Mouse (Mus musculus) forebrain, embryonic 12.5 days (tissue): ENCODE measurements around the gene Zfp280b. TPM values are rescaled to one million over a fixed set of nuclear protein-coding genes. Genes with fewer than 3 reads are reported as not detected.
A peak's percentile ranks its signal among the peaks of the same experiment; 100 is the strongest.

Experiments
- ATAC-seq: fragments of 200-750 bp; cut with Nextera tagmentation; 2 replicates; pipeline ENCODE4 v1.8.0; 2017; ENCODE audit warnings: moderate TSS enrichment; ENCODE audit not compliant: low FRiP score
- H3K27ac ChIP-seq: fragments of 300-500 bp; sonication (generic); 2 replicates; pipeline ENCODE4 v1.5.1; 2016; ENCODE audit warnings: mild to moderate bottlenecking
- H3K27me3 ChIP-seq: fragments of 300-500 bp; sonication (generic); 2 replicates; pipeline ENCODE4 v1.6.1; 2016; ENCODE audit warnings: mild to moderate bottlenecking
- H3K36me3 ChIP-seq: fragments of 300-500 bp; sonication (generic); replicated peaks from 2 replicates; pipeline ENCODE4 v1.6.1; 2016; ENCODE audit warnings: mild to moderate bottlenecking
- H3K4me1 ChIP-seq: fragments of 300-500 bp; sonication (generic); 2 replicates; pipeline ENCODE4 v1.6.1; 2016
- H3K4me2 ChIP-seq: fragments of 300-500 bp; sonication (generic); 2 replicates; pipeline ENCODE4 v1.6.1; 2016; ENCODE audit warnings: mild to moderate bottlenecking, moderate library complexity
- H3K4me3 ChIP-seq: fragments of 300-500 bp; sonication (generic); replicated peaks from 2 replicates; pipeline ENCODE4 v1.5.1; 2016; ENCODE audit warnings: mild to moderate bottlenecking
- H3K9ac ChIP-seq: fragments of 300-500 bp; sonication (generic); 2 replicates; pipeline ENCODE4 v1.6.1; 2016; ENCODE audit warnings: mild to moderate bottlenecking
- H3K9me3 ChIP-seq: fragments of 300-500 bp; sonication (generic); 2 replicates; pipeline ENCODE4 v1.6.1; 2016
- WGBS: fragments of 180-500 bp; shearing (Covaris S2); methylation state at CpG from one replicate; pipeline ENCODE4 v1.1.7; 2016; 5-methylcytosine and 5-hydroxymethylcytosine counted together
- polyA plus RNA-seq: library from polyadenylated mRNA; unstranded; fragments of >200 nt; fragmentation: Nextera tagmentation; extraction: Ambion mirVana; gene quantifications from 2 replicates; pipeline ENCODE4 v1.2.1, GENCODE M21; 2016

Gene Zfp280b
- polyA plus RNA-seq, 1 experiment from 2014 or later, result 26.7 TPM

DNA sequence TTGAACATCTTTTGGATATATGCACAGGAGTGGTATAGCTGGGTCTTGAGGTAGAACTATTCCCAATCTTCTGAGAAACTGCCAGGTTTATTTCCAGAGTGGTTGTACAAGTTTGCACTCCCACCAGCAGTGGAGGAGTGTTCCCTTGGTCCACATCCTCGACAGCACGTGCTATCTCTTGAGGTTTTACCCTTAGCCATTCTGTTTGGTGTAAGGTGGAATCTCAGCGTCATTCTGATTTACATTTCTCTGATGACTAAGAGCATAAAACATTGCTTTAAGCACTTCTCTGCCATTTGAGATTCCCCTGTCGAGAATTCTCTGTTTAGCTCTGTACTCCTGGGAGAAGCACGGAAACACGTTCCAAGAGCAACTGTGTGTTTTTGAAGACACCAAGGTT lies 19.5 kb upstream of the Zfp280b start:
- Histone ChIP-seq H3K4me1 (no peaks in the 10 kb centered on the region), H3K4me3 (no peak overlapping the region), H3K9me3 (no peaks in the 10 kb centered on the region), H3K4me2 (no peak overlapping the region), H3K27me3 (no peaks in the 10 kb centered on the region), H3K27ac (no peak overlapping the region), H3K9ac (no peak overlapping the region), H3K36me3 (no peaks in the 10 kb centered on the region)
- no peak for ATAC-seq
- 83% methylated on average over 6 of the region's 6 CpGs for WGBS

DNA sequence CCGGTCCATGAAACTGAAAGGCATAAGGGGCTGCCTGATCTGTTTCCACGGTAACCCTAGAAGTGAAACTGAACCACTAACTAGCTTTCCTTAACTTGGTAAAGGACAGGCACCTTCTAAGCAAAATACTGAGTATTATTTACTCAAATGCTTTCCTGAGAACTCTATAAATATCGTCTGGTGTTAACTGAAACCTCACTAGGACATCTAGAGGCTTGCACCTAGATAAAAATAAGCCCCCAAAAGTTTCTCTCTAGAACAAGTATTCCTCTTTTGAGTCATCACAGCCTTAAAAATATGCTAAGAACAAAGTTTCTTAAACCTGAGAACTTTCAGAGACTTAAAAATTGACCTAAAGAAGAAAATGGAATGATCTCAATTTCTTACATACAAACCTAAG lies 15.6 kb upstream of the Zfp280b start:
- 93% methylated on average over 3 of the region's 3 CpGs for WGBS
- Histone ChIP-seq H3K4me1 (no peaks in the 10 kb centered on the region), H3K4me3 (no peak overlapping the region), H3K36me3 (no peaks in the 10 kb centered on the region), H3K9ac (no peak overlapping the region), H3K9me3 (peaks cover 7% of the 10 kb centered on the region; the same call in 1 of the 2 replicates), H3K27ac (no peak overlapping the region), H3K27me3 (no peaks in the 10 kb centered on the region), H3K4me2 (no peak overlapping the region)
- ATAC-seq, result no peak

DNA sequence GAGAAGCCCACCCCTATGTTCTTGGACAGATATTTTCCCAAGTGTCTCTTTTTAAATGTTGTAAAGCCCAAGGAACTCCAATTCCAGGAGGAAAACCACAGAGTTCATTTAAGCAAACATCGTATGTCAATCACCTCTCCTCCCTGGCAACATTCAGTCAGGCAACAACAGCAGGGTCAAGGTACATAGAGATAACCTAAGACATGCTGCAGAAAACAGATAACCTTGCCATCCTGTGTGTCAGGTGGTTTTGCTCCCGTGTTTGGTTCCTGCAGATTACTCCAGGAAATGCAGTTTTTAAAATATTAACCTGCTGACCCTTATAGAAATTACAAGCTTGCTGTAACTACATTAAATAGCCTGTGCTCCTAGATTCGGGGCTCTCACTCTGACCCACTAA lies 10.7 kb upstream of the Zfp280b start:
- Histone ChIP-seq H3K4me1 (no peaks in the 10 kb centered on the region), H3K9me3 (peaks cover 11% of the 10 kb centered on the region), H3K9ac (no peak overlapping the region), H3K4me3 (no peak overlapping the region), H3K27me3 (no peaks in the 10 kb centered on the region), H3K27ac (no peak overlapping the region), H3K36me3 (no peaks in the 10 kb centered on the region), H3K4me2 (no peak overlapping the region)
- no peak for ATAC-seq
- WGBS, result 86% methylated on average over 3 of the region's 3 CpGs

DNA sequence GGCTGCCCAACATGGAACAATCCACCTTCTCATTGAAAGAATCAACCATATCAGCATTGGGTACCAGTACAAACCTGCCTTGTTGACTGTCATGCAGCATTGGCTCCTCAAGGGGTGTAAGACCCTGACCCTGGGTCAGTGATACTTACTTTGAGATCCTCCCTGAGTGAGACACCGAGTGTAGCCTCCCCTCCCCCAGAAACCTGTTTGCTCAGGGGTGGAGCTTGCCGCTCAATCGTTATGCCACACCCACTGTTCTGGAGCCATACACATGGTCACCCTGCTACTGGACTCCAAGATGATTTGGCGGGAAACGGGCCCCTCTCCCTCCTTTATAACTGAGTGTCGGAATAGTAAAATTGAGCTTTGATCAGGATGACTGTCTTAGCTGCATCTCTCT lies 8.5 kb upstream of the Zfp280b start:
- Histone ChIP-seq H3K27ac (no peak overlapping the region), H3K4me1 (no peaks in the 10 kb centered on the region), H3K9ac (no peak overlapping the region), H3K36me3 (no peaks in the 10 kb centered on the region), H3K4me2 (no peak overlapping the region), H3K4me3 (no peak overlapping the region), H3K9me3 (peaks cover 11% of the 10 kb centered on the region), H3K27me3 (no peaks in the 10 kb centered on the region)
- no peak for ATAC-seq
- 91% methylated on average over 6 of the region's 6 CpGs for WGBS

DNA sequence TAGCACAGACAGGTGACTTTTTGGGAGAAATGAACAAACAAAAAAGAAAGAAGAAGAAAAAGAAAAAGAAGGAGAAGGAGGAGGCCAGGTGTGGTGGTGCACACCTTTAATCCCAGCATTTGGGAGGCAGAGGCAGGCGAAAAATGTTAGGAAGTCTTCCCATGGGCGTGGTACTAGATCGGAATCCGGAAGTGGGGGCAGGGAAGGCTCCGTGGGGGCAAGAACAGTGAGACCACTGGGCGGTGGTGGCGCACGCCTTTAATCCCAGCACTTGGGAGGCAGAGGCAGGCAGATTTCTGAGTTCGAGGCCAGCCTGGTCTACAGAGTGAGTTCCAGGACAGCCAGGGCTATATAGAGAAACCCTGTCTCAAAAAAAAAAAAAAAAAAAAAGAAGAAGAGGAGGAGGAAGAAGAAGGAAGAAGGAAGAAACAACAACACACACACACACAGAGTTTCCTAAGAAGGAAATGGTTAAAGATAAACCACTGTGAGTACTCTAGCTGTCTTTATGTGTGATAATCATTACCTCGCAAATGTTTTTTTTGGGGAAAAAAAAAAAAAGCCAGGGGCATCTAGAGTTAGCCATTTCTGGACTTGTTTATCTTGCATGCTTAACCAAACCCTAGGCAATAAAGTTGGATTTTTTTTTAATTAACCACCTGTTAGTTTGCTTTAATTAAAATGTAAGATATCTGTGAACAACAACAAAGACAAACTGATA lies 6.8 kb upstream of the Zfp280b start:
- Histone ChIP-seq H3K9ac (no peak overlapping the region), H3K4me2 (no peak overlapping the region), H3K27me3 (no peaks in the 10 kb centered on the region), H3K4me1 (no peaks in the 10 kb centered on the region), H3K4me3 (no peak overlapping the region), H3K27ac (no peak overlapping the region), H3K9me3 (peaks cover 4% of the 10 kb centered on the region; the same call in 1 of the 2 replicates), H3K36me3 (no peaks in the 10 kb centered on the region)
- 95% methylated on average over 10 of the region's 10 CpGs for WGBS
- no peak for ATAC-seq

DNA sequence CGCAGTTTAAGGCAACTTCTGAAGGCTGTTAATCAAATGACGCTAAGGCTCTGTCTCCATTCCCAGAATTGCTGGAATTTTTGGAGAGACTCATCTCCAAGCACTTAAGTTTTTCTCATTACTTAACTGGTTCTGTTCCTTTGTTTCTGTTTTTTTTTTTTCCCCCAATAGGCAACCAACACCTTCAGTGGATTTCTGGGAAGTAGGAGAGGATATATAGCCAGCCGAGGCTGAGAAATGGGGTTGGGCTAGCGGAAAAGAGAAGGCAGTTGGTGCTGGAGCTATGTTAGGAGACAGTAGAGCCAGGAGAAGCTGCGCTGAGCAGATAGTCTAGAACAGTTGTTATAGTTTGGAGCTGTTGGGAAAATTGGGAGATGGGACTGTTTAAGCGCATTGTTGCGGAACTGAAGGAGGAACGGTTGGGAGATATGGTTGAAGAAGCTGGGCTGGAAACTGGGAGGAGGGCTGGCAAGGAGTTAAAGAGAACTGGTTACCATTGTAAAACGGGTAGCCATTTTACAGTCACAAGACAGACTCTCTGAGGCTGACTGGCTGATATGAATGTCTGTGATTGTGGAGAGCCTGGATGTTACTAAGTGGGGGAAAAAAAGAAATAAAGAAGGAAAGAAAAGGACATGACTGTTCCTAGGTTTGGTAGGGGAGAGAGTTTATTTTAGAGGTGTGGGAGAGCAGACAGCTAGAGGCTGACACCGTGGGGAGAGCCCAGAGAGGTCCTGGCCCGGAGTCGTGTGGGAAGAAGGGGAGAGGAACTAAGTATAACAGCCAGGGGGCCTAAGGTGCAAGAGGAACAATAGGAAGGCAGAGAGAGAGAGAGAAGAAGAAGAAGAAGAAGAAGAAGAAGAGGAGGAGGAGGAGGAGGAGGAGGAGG lies 5.1 kb upstream of the Zfp280b start:
- no peaks in the 10 kb centered on the region for H3K4me1 ChIP-seq
- no peak for ATAC-seq
- WGBS, result 68% methylated on average over 12 of the region's 12 CpGs

DNA sequence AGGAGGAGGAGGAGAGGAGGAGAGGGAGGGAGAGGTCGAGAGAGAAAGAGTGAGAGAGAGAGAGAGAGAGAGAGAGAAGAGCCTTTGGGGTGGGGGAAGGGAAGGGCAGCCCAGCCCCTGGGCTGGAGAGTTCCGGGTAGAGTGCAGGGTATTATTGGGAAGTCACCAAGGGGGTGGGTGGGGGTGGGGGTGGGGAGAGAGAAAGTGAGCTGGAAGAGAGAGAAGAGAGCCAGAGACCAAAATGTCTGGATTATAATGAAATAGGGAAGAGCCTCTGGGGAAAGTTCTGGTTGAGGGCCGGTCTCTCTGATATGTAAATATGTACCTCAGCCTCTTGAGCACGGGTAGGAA lies 4.5 kb upstream of the Zfp280b start:
- ATAC-seq, result no peak
- H3K4me3 ChIP-seq, result no peak overlapping the region
- no peaks in the 10 kb centered on the region for H3K36me3 ChIP-seq
- H3K27ac ChIP-seq, result no peak overlapping the region
- no peak overlapping the region for H3K4me2 ChIP-seq
- H3K9ac ChIP-seq, result no peak overlapping the region
- peaks cover 4% of the 10 kb centered on the region; the same call in 1 of the 2 replicates for H3K9me3 ChIP-seq
- peaks cover under 1% of the 10 kb centered on the region; the same call in 1 of the 2 replicates for H3K4me1 ChIP-seq
- 26% methylated on average over 3 of the region's 4 CpGs for WGBS
- H3K27me3 ChIP-seq, result no peaks in the 10 kb centered on the region

More for the DNA sequence above, 5.1 kb upstream of the Zfp280b start:
- no peak overlapping the region for H3K4me2 ChIP-seq
- no peak overlapping the region for H3K9ac ChIP-seq
- peaks cover 4% of the 10 kb centered on the region; the same call in 1 of the 2 replicates for H3K9me3 ChIP-seq
- H3K27ac ChIP-seq, result no peak overlapping the region
- H3K27me3 ChIP-seq, result no peaks in the 10 kb centered on the region
- no peak overlapping the region for H3K4me3 ChIP-seq
- H3K36me3 ChIP-seq, result no peaks in the 10 kb centered on the region

DNA sequence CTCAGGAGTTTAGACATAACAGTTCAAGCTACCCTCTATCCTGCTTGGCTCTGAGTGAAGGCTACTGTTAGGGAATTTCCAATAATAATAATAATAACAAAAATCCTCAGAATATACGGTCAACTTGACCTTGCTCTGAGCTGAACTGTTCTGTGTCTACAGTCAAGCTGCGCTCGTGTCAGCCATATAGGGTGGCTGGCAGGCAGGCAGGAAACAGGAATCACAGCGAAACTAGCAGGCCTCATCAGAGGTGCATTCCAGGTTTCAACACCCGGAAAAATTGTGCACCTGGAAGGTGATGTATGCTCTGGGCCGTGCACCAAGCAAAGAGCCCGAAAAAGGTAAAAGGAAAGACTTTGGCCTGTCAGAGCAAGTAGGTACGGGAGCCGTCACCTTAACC lies 4.1 kb upstream of the Zfp280b start:
- Histone ChIP-seq H3K4me3 (no peak overlapping the region), H3K9ac (no peak overlapping the region), H3K27ac (no peak overlapping the region), H3K4me1 (peaks cover 4% of the 10 kb centered on the region), H3K4me2 (no peak overlapping the region), H3K9me3 (peaks cover 4% of the 10 kb centered on the region; the same call in 1 of the 2 replicates), H3K36me3 (no peaks in the 10 kb centered on the region), H3K27me3 (no peaks in the 10 kb centered on the region)
- WGBS, result 72% methylated on average over 9 of the region's 9 CpGs
- ATAC-seq, result no peak

DNA sequence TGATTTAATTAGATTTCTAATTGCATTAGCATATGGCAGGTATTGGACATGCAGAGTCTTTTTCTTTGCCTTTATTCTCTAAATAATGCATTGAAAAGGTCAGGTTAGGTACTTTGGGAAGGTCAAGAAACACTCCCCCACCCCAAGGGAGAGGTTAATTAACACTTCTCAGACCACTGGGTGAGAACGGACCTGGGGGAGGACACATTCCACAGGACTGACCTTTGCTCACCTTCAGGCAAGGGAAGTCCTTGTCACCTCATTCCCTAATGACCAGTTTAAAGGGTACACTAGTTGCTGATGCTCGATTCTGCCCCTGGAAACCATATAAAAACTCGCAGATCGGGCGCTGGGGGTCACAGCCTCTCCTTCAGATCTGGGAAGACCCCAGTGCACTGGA lies 3.2 kb upstream of the Zfp280b start:
- no peak overlapping the region for H3K9ac ChIP-seq
- H3K36me3 ChIP-seq, result no peaks in the 10 kb centered on the region
- H3K4me1 ChIP-seq, result peaks cover 11% of the 10 kb centered on the region
- peaks cover 3% of the 10 kb centered on the region; the same call in 1 of the 2 replicates for H3K9me3 ChIP-seq
- no peaks in the 10 kb centered on the region for H3K27me3 ChIP-seq
- no peak overlapping the region for H3K4me2 ChIP-seq
- ATAC-seq, result no peak
- WGBS, result 47% methylated on average over 5 of the region's 5 CpGs
- no peak overlapping the region for H3K4me3 ChIP-seq
- no peak overlapping the region for H3K27ac ChIP-seq

DNA sequence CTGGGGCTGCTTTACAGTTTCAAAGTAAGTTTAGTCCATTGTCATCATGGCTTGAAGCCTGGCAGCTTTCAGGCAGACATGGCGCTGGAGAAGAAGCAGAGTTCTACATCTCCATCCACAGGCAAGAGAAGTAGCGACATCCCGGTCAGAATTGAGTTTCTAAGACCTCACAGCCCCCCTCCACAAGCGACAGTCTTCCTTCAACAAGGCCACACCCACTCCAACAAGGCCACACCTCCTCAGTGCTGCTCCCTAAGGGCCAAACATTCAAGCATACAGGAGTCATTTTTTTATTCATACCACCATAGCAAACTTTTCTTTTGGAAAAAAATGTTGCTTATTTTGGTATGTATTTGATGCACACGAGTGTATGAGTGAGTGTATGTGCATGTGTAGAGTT lies 2.0 kb upstream of the Zfp280b start:
- no peak overlapping the region for H3K27ac ChIP-seq
- no peak for ATAC-seq
- no peak overlapping the region for H3K4me3 ChIP-seq
- H3K9ac ChIP-seq, result no peak overlapping the region
- WGBS, result 64% methylated on average over 5 of the region's 5 CpGs
- H3K4me1 ChIP-seq, result peaks cover 11% of the 10 kb centered on the region
- no peaks in the 10 kb centered on the region for H3K9me3 ChIP-seq
- peaks cover 7% of the 10 kb centered on the region; the same call in 1 of the 2 replicates for H3K36me3 ChIP-seq
- no peaks in the 10 kb centered on the region for H3K27me3 ChIP-seq
- H3K4me2 ChIP-seq, result no peak overlapping the region

DNA sequence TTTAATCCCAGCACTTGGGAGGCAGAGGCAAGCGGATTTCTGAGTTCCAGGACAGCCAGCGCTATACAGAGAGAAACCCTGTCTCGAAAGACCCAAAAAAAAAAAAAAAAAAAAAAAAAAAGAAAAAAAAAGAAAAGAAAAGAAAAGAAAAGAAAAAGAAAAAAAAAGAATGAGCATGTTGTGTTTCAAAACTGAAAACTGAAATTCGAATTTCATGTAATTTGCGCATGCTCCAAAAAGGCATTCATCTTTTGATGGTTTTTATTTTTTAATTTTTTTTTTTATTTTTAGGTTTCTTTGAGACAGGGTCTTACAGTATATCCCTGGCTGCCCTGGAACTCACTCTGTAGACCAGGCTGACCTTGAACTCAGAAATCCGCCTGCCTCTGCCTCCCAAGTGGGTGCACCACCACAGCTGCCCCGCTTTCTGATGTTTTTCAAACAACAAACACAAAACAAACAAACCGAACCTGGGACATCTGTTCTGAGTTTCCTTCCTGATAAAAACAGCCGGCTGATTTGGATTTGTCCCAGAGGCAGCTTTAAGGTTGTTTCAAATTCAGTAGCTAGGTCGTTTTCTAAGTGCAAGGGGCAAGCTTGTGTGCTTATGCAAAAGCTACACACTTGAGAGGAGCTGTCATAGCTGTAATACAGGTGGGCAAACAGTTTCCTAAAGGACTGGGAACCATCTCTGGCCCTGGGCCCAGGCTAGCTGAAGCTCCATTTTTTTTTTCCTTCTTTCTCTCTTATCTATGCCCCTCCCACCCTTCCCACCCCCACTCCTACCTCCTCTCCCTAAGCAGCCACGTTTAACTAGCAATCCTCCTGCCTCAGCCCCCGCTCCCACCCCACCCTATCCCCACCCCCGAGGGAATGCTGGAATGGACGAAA lies 694 bp upstream of the Zfp280b start:
- Histone ChIP-seq H3K9ac (peak overlapping the region; percentile 89), H3K9me3 (no peaks in the 10 kb centered on the region), H3K27me3 (no peaks in the 10 kb centered on the region), H3K4me2 (peak overlapping the region; percentile 68), H3K4me3 (peak overlapping the region; percentile 83), H3K36me3 (peaks cover 12% of the 10 kb centered on the region; the same call in 1 of the 2 replicates), H3K27ac (peak overlapping the region; percentile 69), H3K4me1 (peaks cover 11% of the 10 kb centered on the region)
- peak; percentile 76 for ATAC-seq
- 55% methylated on average over 14 of the region's 14 CpGs for WGBS

DNA sequence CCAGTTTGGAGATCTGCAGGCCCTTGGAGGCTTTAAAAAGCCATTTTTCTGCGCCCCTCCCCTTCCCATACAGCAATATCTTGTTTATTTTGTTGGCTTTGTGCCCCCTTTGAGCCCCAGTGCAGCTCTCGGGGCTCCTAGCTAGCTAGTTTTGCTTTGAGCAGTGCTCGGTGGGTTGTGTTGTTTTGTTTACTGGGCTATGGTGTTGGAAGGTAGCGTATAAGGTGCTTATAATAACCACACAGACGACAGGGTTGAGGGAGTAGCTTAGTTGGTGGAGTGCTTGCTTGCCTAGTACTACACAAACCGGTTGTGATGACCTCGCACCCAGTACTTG lies 637 bp downstream of the Zfp280b start:
- ATAC-seq, result no peak
- H3K4me2 ChIP-seq, result peak overlapping the region; percentile 68
- peaks cover 25% of the 10 kb centered on the region for H3K36me3 ChIP-seq
- H3K4me1 ChIP-seq, result peaks cover 11% of the 10 kb centered on the region
- H3K4me3 ChIP-seq, result peak overlapping the region; percentile 83
- H3K27ac ChIP-seq, result peak overlapping the region; percentile 69; the same call in 1 of the 2 replicates
- no peaks in the 10 kb centered on the region for H3K27me3 ChIP-seq
- 21% methylated on average over 7 of the region's 7 CpGs for WGBS
- H3K9ac ChIP-seq, result peak overlapping the region; percentile 89
- no peaks in the 10 kb centered on the region for H3K9me3 ChIP-seq
